Mouse (Mus musculus): ENCODE measurements around the gene Dgki. TPM values are rescaled to one million over a fixed set of nuclear protein-coding genes. Genes with fewer than 3 reads are reported as not detected.

Dgki gene
- total and polyA plus RNA-seq, 2 experiments from 2014 or later = 0.11 to 0.33 TPM

GRCm38 (mm10) chr6:37199502-37199901, 100.5 kb downstream of the Dgki start:
- Histone ChIP-seq H3K27ac (ENCODE audit: low read depth) (no peak overlapping the region), H3K9me3 (replicated peaks; ENCODE audit: control insufficient read depth, low read length) (no peaks in the 10 kb centered on the region), H3K4me3 (ENCODE audit: low read depth, low read length) (no peak overlapping the region), H3K4me1 (ENCODE audit: control insufficient read depth, insufficient read depth) (peaks cover 12% of the 10 kb centered on the region; the same call in 1 of the 2 replicates), H3K4me2 (ENCODE audit: low read depth, low read length) (no peak overlapping the region), H3K27me3 (ENCODE audit: control insufficient read depth, insufficient read depth, low read length) (no peaks in the 10 kb centered on the region), H3K36me3 (replicated peaks; ENCODE audit: control insufficient read depth, insufficient read depth, low read length) (no peaks in the 10 kb centered on the region), H3K9ac (replicated peaks; ENCODE audit: low read depth, low read length) (no peak overlapping the region)
- WGBS = 88% methylated on average over 3 of the region's 3 CpGs
- no peak for ATAC-seq (ENCODE audit: insufficient read depth, low read depth)
- no peak for DNase-seq (ENCODE audit: low spot score)
- TF ChIP-seq EP300 (IDR thresholded peaks at IDR 0.05; ENCODE audit: low read depth) (no peak), CTCF (IDR thresholded peaks at IDR 0.05; ENCODE audit: low read depth) (no peak)

GRCm38 (mm10) chr6:37197745-37198144, 102.2 kb downstream of the Dgki start:
- no peak for DNase-seq (ENCODE audit: low spot score)
- WGBS = 66% methylated on average over 13 of the region's 13 CpGs
- Histone ChIP-seq H3K4me2 (ENCODE audit: low read depth, low read length) (no peak overlapping the region), H3K9ac (replicated peaks; ENCODE audit: low read depth, low read length) (no peak overlapping the region), H3K36me3 (replicated peaks; ENCODE audit: control insufficient read depth, insufficient read depth, low read length) (no peaks in the 10 kb centered on the region), H3K4me3 (ENCODE audit: low read depth, low read length) (no peak overlapping the region), H3K9me3 (replicated peaks; ENCODE audit: control insufficient read depth, low read length) (no peaks in the 10 kb centered on the region), H3K4me1 (ENCODE audit: control insufficient read depth, insufficient read depth) (peaks cover 12% of the 10 kb centered on the region; the same call in 1 of the 2 replicates), H3K27me3 (ENCODE audit: control insufficient read depth, insufficient read depth, low read length) (no peaks in the 10 kb centered on the region), H3K27ac (ENCODE audit: low read depth) (no peak overlapping the region)
- no peak for ATAC-seq (ENCODE audit: insufficient read depth, low read depth)
- no peak for TF ChIP-seq EP300 (IDR thresholded peaks at IDR 0.05; ENCODE audit: low read depth)
- TF ChIP-seq CTCF (IDR thresholded peaks at IDR 0.05; ENCODE audit: low read depth) = no peak

GRCm38 (mm10) chr6:37196870-37197269, 103.1 kb downstream of the Dgki start:
- no peak for ATAC-seq (ENCODE audit: insufficient read depth, low read depth)
- Histone ChIP-seq H3K27ac (ENCODE audit: low read depth) (0 out of 2 replicates have a peak overlapping the region, but pooled peaks have one; percentile 13), H3K4me1 (ENCODE audit: control insufficient read depth, insufficient read depth) (peaks cover 12% of the 10 kb centered on the region; the same call in 1 of the 2 replicates), H3K9me3 (replicated peaks; ENCODE audit: control insufficient read depth, low read length) (no peaks in the 10 kb centered on the region), H3K36me3 (replicated peaks; ENCODE audit: control insufficient read depth, insufficient read depth, low read length) (no peaks in the 10 kb centered on the region), H3K27me3 (ENCODE audit: control insufficient read depth, insufficient read depth, low read length) (no peaks in the 10 kb centered on the region), H3K4me2 (ENCODE audit: low read depth, low read length) (no peak overlapping the region), H3K4me3 (ENCODE audit: low read depth, low read length) (no peak overlapping the region), H3K9ac (replicated peaks; ENCODE audit: low read depth, low read length) (no peak overlapping the region)
- DNase-seq (ENCODE audit: low spot score) = no peak
- WGBS = 23% methylated on average over 5 of the region's 5 CpGs
- TF ChIP-seq EP300 (IDR thresholded peaks at IDR 0.05; ENCODE audit: low read depth) = no peak
- no peak for TF ChIP-seq CTCF (IDR thresholded peaks at IDR 0.05; ENCODE audit: low read depth)

GRCm38 (mm10) chr6:37195766-37196165, 104.2 kb downstream of the Dgki start:
- H3K4me1 ChIP-seq (ENCODE audit: control insufficient read depth, insufficient read depth) = peaks cover 12% of the 10 kb centered on the region; the same call in 1 of the 2 replicates
- ATAC-seq (ENCODE audit: insufficient read depth, low read depth) = peak; percentile 27; the same call in 1 of the 2 replicates
- no peak overlapping the region for H3K27ac ChIP-seq (ENCODE audit: low read depth)
- TF ChIP-seq CTCF (IDR thresholded peaks at IDR 0.05; ENCODE audit: low read depth) (peak; percentile 25), EP300 (IDR thresholded peaks at IDR 0.05; ENCODE audit: low read depth) (no peak)
- H3K4me3 ChIP-seq (ENCODE audit: low read depth, low read length) = no peak overlapping the region
- H3K36me3 ChIP-seq (replicated peaks; ENCODE audit: control insufficient read depth, insufficient read depth, low read length) = no peaks in the 10 kb centered on the region
- no peak overlapping the region for H3K4me2 ChIP-seq (ENCODE audit: low read depth, low read length)
- DNase-seq (ENCODE audit: low spot score) = no peak
- 62% methylated on average over 4 of the region's 4 CpGs for WGBS
- no peaks in the 10 kb centered on the region for H3K27me3 ChIP-seq (ENCODE audit: control insufficient read depth, insufficient read depth, low read length)
- no peaks in the 10 kb centered on the region for H3K9me3 ChIP-seq (replicated peaks; ENCODE audit: control insufficient read depth, low read length)
- H3K9ac ChIP-seq (replicated peaks; ENCODE audit: low read depth, low read length) = no peak overlapping the region

GRCm38 (mm10) chr6:37181961-37182360, 118.0 kb downstream of the Dgki start:
- no peaks in the 10 kb centered on the region for H3K27me3 ChIP-seq (ENCODE audit: control insufficient read depth, insufficient read depth, low read length)
- ATAC-seq (ENCODE audit: insufficient read depth, low read depth) (no peak), DNase-seq (ENCODE audit: low spot score) (no peak)
- H3K4me3 ChIP-seq (ENCODE audit: low read depth, low read length) = no peak overlapping the region
- TF ChIP-seq CTCF (IDR thresholded peaks at IDR 0.05; ENCODE audit: low read depth) = no peak
- no peak for TF ChIP-seq EP300 (IDR thresholded peaks at IDR 0.05; ENCODE audit: low read depth)
- no peak overlapping the region for H3K4me2 ChIP-seq (ENCODE audit: low read depth, low read length)
- no peaks in the 10 kb centered on the region for H3K36me3 ChIP-seq (replicated peaks; ENCODE audit: control insufficient read depth, insufficient read depth, low read length)
- H3K9me3 ChIP-seq (replicated peaks; ENCODE audit: control insufficient read depth, low read length) = no peaks in the 10 kb centered on the region
- no peaks in the 10 kb centered on the region for H3K4me1 ChIP-seq (ENCODE audit: control insufficient read depth, insufficient read depth)
- no peak overlapping the region for H3K27ac ChIP-seq (ENCODE audit: low read depth)
- no peak overlapping the region for H3K9ac ChIP-seq (replicated peaks; ENCODE audit: low read depth, low read length)
- 83% methylated on average over 4 of the region's 4 CpGs for WGBS
